Mouse (Mus musculus): ENCODE data around the gene Col18a1.

Gene Col18a1

GRCm38 (mm10) chr10:77182804-77183331 is 16.5 kb upstream of the Col18a1 start:
- no peak for DNase-seq (ENCODE audit: low spot score)

GRCm38 (mm10) chr10:77180110-77180509 is 13.8 kb upstream of the Col18a1 start:
- DNase-seq (ENCODE audit: low spot score), result no peak

- no peak for DNase-seq (ENCODE audit: low spot score)
Measured at GRCm38 (mm10) chr10:77178691-77179090, 12.3 kb upstream of the Col18a1 start.

- DNase-seq (ENCODE audit: low spot score), result peak; percentile 73
Measured at GRCm38 (mm10) chr10:77170400-77170799, 4.1 kb upstream of the Col18a1 start.

GRCm38 (mm10) chr10:77165318-77165945 is 916 bp downstream of the Col18a1 start:
- DNase-seq (ENCODE audit: low spot score), result peak; percentile 64

GRCm38 (mm10) chr10:77164437-77165052 is 1.8 kb downstream of the Col18a1 start:
- DNase-seq (ENCODE audit: low spot score), result peak; percentile 52

GRCm38 (mm10) chr10:77164041-77164436 is 2.3 kb downstream of the Col18a1 start:
- no peak for DNase-seq (ENCODE audit: low spot score)

- no peak for DNase-seq (ENCODE audit: low spot score)
Measured at GRCm38 (mm10) chr10:77163392-77163977, 2.9 kb downstream of the Col18a1 start.

- DNase-seq (ENCODE audit: low spot score), result peak; percentile 73
Measured at GRCm38 (mm10) chr10:77159573-77159972, 6.8 kb downstream of the Col18a1 start.

GRCm38 (mm10) chr10:77158948-77159347 is 7.4 kb downstream of the Col18a1 start:
- no peak for DNase-seq (ENCODE audit: low spot score)

- DNase-seq (ENCODE audit: low spot score), result no peak
Measured at GRCm38 (mm10) chr10:77157245-77158019, 8.9 kb downstream of the Col18a1 start.

- DNase-seq (ENCODE audit: low spot score), result peak; percentile 77
Measured at GRCm38 (mm10) chr10:77152178-77152621, 14.1 kb downstream of the Col18a1 start.

GRCm38 (mm10) chr10:77151551-77152002 is 14.8 kb downstream of the Col18a1 start:
- DNase-seq (ENCODE audit: low spot score), result no peak

GRCm38 (mm10) chr10:77150947-77151521 is 15.3 kb downstream of the Col18a1 start:
- DNase-seq (ENCODE audit: low spot score), result no peak

- peak; percentile 70 for DNase-seq (ENCODE audit: low spot score)
Measured at GRCm38 (mm10) chr10:77150016-77150415, 16.3 kb downstream of the Col18a1 start.

- DNase-seq (ENCODE audit: low spot score), result peak; percentile 33
Measured at GRCm38 (mm10) chr10:77147545-77147944, 18.8 kb downstream of the Col18a1 start.

- peak; percentile 77 for DNase-seq (ENCODE audit: low spot score)
Measured at GRCm38 (mm10) chr10:77146901-77147463, 19.4 kb downstream of the Col18a1 start.

- no peak for DNase-seq (ENCODE audit: low spot score)
Measured at GRCm38 (mm10) chr10:77145946-77146345, 20.4 kb downstream of the Col18a1 start.

GRCm38 (mm10) chr10:77144372-77144771 is 22.0 kb downstream of the Col18a1 start:
- no peak for DNase-seq (ENCODE audit: low spot score)

GRCm38 (mm10) chr10:77142328-77142727 is 24.0 kb downstream of the Col18a1 start:
- DNase-seq (ENCODE audit: low spot score), result no peak

- DNase-seq (ENCODE audit: low spot score), result peak; percentile 62
Measured at GRCm38 (mm10) chr10:77138304-77138703, 28.0 kb downstream of the Col18a1 start.
